Mouse (Mus musculus) heart, embryonic 16.5 days (tissue): ENCODE measurements around the gene Gm20388. TPM values are rescaled to one million over a fixed set of nuclear protein-coding genes. Genes with fewer than 3 reads are reported as not detected.
"Not testable (repeated sequence)": the region's sequence is repeated elsewhere in the genome, so short reads cannot be mapped to it uniquely, and the experiment has no call there.

Source experiments
- ATAC-seq: fragments of 200-750 bp; cut with Nextera tagmentation; replicated peaks from 2 replicates; pipeline ENCODE4 v1.8.0; 2017; ENCODE audit warnings: moderate number of reproducible peaks; ENCODE audit not compliant: insufficient read depth, low FRiP score; ENCODE audit errors: extremely low read depth
- H3K27ac ChIP-seq: fragments of 300-500 bp; sonication (generic); 2 replicates; pipeline ENCODE4 v1.5.1; 2014; ENCODE audit warnings: mild to moderate bottlenecking, low read length, control low read depth, moderate library complexity
- H3K27me3 ChIP-seq: fragments of 300-500 bp; sonication (generic); 2 replicates; pipeline ENCODE4 v1.6.1; 2014; ENCODE audit warnings: low read length, mixed read lengths; ENCODE audit not compliant: control insufficient read depth, insufficient read depth
- H3K36me3 ChIP-seq: fragments of 300-500 bp; sonication (generic); 2 replicates; pipeline ENCODE4 v1.6.1; 2014; ENCODE audit not compliant: control insufficient read depth, insufficient read depth
- H3K4me1 ChIP-seq: fragments of 300-500 bp; sonication (generic); 2 replicates; pipeline ENCODE4 v1.6.1; 2014; ENCODE audit warnings: low read length, mixed read lengths; ENCODE audit not compliant: control insufficient read depth, insufficient read depth
- H3K4me2 ChIP-seq: fragments of 300-500 bp; sonication (generic); 2 replicates; pipeline ENCODE4 v1.6.1; 2014; ENCODE audit warnings: low read depth, mild to moderate bottlenecking, control low read depth, low read length
- H3K4me3 ChIP-seq: fragments of 300-500 bp; sonication (generic); 2 replicates; pipeline ENCODE4 v1.5.1; 2014; ENCODE audit warnings: mild to moderate bottlenecking, control low read depth, low read length
- H3K9ac ChIP-seq: fragments of 300-500 bp; sonication (generic); 2 replicates; pipeline ENCODE4 v1.6.1; 2014; ENCODE audit warnings: low read length, control low read depth
- H3K9me3 ChIP-seq: fragments of 300-500 bp; sonication (generic); replicated peaks from 2 replicates; pipeline ENCODE4 v1.6.1; 2016; ENCODE audit warnings: low read length; ENCODE audit not compliant: control insufficient read depth
- WGBS: fragments of 180-500 bp; shearing (Covaris S2); extraction: QIAGEN DNeasy Blood & Tissue Kit; methylation state at CpG from one replicate; pipeline ENCODE4 v1.1.7; 2014; 5-methylcytosine and 5-hydroxymethylcytosine counted together
- polyA plus RNA-seq: library from polyadenylated mRNA; unstranded; fragments of >200 nt; fragmentation: Nextera tagmentation; extraction: Ambion mirVana; gene quantifications from 2 replicates; pipeline ENCODE4 v1.2.1, GENCODE M21; 2015

The Gm20388 gene
- polyA plus RNA-seq, 1 experiment from 2014 or later = 4.5 TPM

DNA sequence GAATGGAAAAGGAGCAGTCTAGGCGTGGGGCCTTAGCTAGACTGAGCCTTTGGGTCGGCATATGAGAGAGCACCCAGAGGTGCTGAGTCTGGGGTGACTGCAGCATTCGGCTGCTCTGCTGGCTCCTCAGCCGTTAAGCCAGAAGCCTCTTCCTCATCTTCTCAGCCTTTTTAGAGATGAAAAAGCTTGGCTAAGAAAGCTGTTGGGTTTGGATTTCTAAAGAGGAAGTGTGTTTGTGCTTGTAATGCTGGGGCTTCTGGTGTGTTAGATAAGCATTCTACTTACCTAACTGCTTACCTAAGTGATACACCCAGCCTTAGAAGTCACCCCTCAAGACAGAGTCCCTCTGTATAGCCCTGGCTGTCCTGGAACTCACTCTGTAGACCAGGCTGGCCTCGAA, 3540.1 kb downstream of the Gm20388 start:
- Histone ChIP-seq H3K27me3 (no peaks in the 10 kb centered on the region), H3K9me3 (no peaks in the 10 kb centered on the region), H3K4me2 (no peak overlapping the region), H3K36me3 (peaks cover 22% of the 10 kb centered on the region), H3K4me3 (no peak overlapping the region), H3K27ac (no peak overlapping the region), H3K9ac (no peak overlapping the region), H3K4me1 (peaks cover 9% of the 10 kb centered on the region)
- WGBS = 71% methylated on average over 5 of the region's 5 CpGs
- ATAC-seq = no peak

DNA sequence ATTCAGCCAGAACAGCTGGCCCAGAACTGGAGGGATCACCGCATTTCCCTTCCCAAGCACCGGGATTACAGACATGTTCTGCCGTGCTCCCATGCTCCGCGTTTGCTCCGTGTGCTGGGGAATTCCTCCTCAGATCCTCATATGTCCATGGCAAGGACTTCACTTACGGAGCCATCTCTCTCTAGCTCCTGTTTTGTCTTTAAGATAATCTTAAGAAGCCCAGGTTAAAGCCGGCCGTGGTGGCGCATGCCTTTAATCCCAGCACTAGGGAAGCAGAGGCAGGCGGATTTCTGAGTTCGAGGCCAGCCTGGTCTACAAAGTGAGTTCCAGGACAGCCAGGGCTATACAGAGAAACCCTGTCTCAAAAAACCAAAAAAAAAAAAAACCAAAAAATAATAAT, 3541.1 kb downstream of the Gm20388 start:
- H3K9me3 ChIP-seq, H3K4me1 ChIP-seq, H3K9ac ChIP-seq, H3K4me3 ChIP-seq, H3K27ac ChIP-seq, H3K27me3 ChIP-seq, ATAC-seq, H3K4me2 ChIP-seq: not testable (repeated sequence)
- WGBS = 94% methylated on average over 12 of the region's 12 CpGs
- H3K36me3 ChIP-seq = peaks cover 22% of the 10 kb centered on the region

DNA sequence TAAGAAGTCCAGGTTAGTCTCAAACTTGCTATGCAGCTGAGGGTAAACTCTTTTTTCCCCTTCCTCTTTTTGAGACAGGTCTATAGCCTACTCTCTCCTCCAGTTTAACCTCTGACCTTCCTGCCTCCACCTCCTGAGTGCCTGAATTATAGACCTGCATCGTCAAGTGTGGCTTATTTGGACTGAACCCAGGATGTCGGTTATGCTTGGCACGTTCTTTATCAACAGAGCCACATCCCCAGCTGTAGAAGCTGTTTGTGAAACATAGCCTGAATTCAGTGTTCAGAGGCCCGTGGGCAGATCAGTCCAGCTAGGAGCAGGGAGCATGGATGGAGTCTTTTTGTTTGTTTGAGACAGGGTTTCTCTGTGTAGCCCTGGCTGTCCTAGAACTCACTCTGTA, 3541.5 kb downstream of the Gm20388 start:
- Histone ChIP-seq H3K4me1 (peaks cover 1% of the 10 kb centered on the region; the same call in 1 of the 2 replicates), H3K36me3 (peaks cover 22% of the 10 kb centered on the region), H3K4me2 (no peak overlapping the region), H3K9me3 (no peaks in the 10 kb centered on the region), H3K4me3 (no peak overlapping the region), H3K9ac (no peak overlapping the region), H3K27me3 (no peaks in the 10 kb centered on the region), H3K27ac (no peak overlapping the region)
- ATAC-seq = no peak
- WGBS = 61% methylated on average over 4 of the region's 4 CpGs

DNA sequence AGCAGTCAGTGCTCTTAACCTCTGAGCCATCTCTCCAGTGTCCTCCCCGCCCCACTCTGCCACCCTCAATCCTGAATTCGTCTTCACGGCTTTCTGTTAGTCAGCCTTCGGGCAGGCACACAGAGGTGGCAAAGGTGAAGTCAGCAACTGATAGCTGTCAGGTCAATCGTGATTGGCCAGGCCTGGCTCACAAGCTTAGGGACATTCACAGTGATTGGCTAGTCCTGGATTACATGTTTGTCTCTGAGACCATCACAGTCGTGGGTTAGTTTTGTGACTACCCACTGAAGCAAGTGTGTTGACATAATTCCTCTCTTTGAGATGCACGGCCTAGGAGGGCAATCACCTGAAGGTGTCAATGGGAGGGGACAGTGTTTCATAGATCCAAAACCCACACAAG, 3542.7 kb downstream of the Gm20388 start:
- Histone ChIP-seq H3K4me2 (no peak overlapping the region), H3K36me3 (peaks cover 32% of the 10 kb centered on the region), H3K4me1 (no peaks in the 10 kb centered on the region), H3K27ac (no peak overlapping the region), H3K27me3 (no peaks in the 10 kb centered on the region), H3K9ac (no peak overlapping the region), H3K9me3 (no peaks in the 10 kb centered on the region), H3K4me3 (no peak overlapping the region)
- WGBS = 74% methylated on average over 7 of the region's 7 CpGs
- no peak for ATAC-seq

DNA sequence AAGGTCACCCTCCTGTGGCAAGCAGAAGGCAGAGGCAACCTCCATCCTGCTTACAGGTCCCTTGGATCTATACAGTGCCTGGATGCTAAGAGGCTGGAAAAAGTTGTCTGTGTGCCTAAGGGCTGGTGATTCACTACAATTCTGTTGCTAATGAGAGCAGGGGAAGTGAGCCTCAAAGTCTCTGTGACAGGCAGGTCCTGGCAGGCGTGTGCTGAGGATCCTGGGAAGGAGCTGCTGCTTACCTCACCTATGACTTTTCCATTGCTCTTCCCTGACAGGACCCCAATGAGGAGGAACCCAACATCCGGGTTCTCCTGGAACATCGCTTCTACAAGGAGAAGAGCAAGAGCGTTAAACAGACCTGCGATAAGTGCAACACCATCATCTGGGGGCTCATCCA, 3543.3 kb downstream of the Gm20388 start:
- H3K4me1 ChIP-seq = no peaks in the 10 kb centered on the region
- ATAC-seq = no peak
- no peaks in the 10 kb centered on the region for H3K9me3 ChIP-seq
- H3K4me2 ChIP-seq = no peak overlapping the region
- H3K36me3 ChIP-seq = peaks cover 35% of the 10 kb centered on the region
- no peak overlapping the region for H3K27ac ChIP-seq
- WGBS = 86% methylated on average over 5 of the region's 5 CpGs
- H3K9ac ChIP-seq = no peak overlapping the region
- no peaks in the 10 kb centered on the region for H3K27me3 ChIP-seq
- H3K4me3 ChIP-seq = no peak overlapping the region

DNA sequence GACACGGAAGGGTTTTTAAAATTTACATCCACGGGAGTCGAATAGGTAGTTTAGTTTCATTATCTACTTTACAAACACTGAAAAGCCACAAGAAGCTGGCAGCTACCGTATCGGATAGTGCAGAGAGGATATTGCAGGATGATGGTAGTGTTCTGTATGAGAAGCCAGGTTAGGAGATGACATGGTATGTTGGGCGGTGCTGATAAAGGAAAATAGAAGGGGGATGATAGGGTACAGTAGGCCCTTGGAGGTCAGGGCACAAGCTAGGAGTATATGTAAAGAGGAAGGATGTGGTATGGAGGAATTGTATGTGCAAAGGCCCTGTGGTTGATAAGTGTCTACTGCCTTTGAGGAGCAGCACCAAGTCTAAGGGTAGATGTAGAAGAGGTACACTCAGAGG, 3543.9 kb downstream of the Gm20388 start:
- Histone ChIP-seq H3K27me3 (no peaks in the 10 kb centered on the region), H3K36me3 (peaks cover 39% of the 10 kb centered on the region), H3K27ac (no peak overlapping the region), H3K9ac (no peak overlapping the region), H3K4me1 (no peaks in the 10 kb centered on the region), H3K4me3 (no peak overlapping the region), H3K4me2 (no peak overlapping the region), H3K9me3 (no peaks in the 10 kb centered on the region)
- WGBS = 89% methylated on average over 6 of the region's 6 CpGs
- ATAC-seq = no peak

DNA sequence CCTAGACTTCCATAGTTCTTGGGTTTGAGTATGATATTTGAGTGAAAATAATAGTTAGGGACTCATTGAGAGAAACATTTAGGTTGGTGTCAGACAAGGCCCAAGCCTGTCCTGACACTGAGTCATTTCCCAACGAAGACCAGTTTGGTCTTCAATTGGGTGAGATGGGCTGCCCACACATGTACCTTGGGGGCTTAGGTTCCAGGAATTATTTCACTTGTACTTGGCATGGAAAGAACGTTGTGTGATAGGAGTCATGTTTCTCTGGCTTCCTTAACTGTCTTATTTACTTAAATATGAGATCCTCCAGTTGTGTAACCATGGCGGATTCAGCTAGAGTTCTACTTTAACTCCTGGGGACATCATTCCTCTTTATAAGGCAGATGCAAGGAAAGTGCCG, 3553.0 kb downstream of the Gm20388 start:
- Histone ChIP-seq H3K27ac (no peak overlapping the region), H3K27me3 (no peaks in the 10 kb centered on the region), H3K4me2 (no peak overlapping the region), H3K9me3 (no peaks in the 10 kb centered on the region), H3K4me1 (no peaks in the 10 kb centered on the region), H3K9ac (no peak overlapping the region), H3K4me3 (no peak overlapping the region), H3K36me3 (peaks cover 17% of the 10 kb centered on the region)
- 85% methylated on average over 4 of the region's 4 CpGs for WGBS
- ATAC-seq = no peak

DNA sequence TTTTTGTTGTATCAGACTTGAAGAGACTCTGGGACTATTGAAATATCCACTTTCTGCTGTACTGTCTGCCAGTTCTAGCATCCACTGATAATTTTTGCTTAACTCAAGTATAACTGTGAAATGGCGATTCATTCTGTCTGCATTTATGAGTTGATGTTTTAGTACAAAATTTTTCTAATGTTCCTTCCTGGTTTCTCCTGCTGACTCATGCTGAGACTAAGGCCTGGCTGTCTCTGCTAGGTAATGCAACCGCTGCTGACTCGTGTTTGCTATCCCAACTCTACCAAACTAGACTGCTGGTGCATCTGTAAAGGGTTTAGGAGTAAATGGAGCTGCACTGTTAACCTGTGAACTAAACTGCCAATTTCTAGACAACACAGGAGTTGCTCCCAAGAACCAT, 3556.8 kb downstream of the Gm20388 start:
- Histone ChIP-seq H3K4me2 (no peak overlapping the region), H3K9me3 (no peaks in the 10 kb centered on the region), H3K4me3 (no peak overlapping the region), H3K36me3 (no peaks in the 10 kb centered on the region), H3K27me3 (no peaks in the 10 kb centered on the region), H3K4me1 (no peaks in the 10 kb centered on the region), H3K9ac (no peak overlapping the region), H3K27ac (no peak overlapping the region)
- no peak for ATAC-seq
- WGBS = 74% methylated on average over 3 of the region's 3 CpGs

DNA sequence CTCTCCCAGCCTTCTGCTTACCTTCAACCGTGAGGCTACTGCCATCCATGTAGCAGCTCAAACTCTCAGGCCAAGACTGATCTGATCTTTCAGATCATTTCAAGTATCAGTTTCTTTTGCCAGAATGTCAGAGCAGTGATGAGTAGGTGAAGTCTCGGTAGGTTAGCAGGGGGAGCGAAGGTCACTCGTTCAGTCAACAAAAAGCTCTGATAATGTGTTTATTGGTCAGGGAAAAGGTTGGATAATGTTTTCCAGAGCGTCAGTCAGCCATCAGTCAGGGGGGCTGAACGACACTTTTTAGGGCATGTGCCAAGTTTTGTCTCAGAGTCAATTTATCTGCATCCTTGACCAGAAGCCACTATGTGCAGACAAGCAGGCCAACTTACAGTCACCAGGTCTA, 3562.3 kb downstream of the Gm20388 start:
- H3K4me1 ChIP-seq, ATAC-seq, H3K36me3 ChIP-seq, H3K27ac ChIP-seq, H3K9ac ChIP-seq, H3K27me3 ChIP-seq, H3K4me3 ChIP-seq, H3K4me2 ChIP-seq, H3K9me3 ChIP-seq: not testable (repeated sequence)
- WGBS = 69% methylated on average over 6 of the region's 6 CpGs

DNA sequence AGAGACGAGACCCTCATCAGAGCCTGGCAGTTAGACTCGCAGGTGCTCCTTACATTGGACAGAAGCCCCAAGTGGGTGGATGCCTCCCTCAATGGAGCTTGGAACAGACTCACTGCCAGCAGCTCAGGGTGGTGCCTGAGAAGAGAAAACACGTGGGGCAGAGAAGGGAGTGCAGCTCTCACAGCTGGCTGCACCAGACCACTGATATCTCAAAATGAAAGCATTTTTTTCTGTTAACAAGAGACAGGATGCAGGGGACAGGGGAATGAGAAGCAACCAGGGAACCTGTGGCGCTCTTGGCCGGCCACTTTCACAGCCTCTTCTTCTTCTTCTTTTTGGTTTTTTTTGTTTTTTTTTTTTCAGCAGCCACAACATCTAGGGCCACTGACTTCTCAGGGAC, 3563.9 kb downstream of the Gm20388 start:
- H3K27me3 ChIP-seq, H3K4me2 ChIP-seq, H3K4me3 ChIP-seq, H3K9ac ChIP-seq, H3K9me3 ChIP-seq, H3K27ac ChIP-seq, ATAC-seq, H3K36me3 ChIP-seq: not testable (repeated sequence)
- peaks cover 13% of the 10 kb centered on the region for H3K4me1 ChIP-seq
- 37% methylated on average over 5 of the region's 5 CpGs for WGBS
